Mouse (Mus musculus) forebrain, postnatal 0 days (tissue): ENCODE data around the gene Gm9964. TPM values are rescaled to one million over a fixed set of nuclear protein-coding genes. Genes with fewer than 3 reads are reported as not detected.
"Not testable (repeated sequence)": the region's sequence is repeated elsewhere in the genome, so short reads cannot be mapped to it uniquely, and the experiment has no call there.

ENCODE experiments used
- ATAC-seq: fragments of 200-750 bp; cut with Nextera tagmentation; 2 replicates; pipeline ENCODE4 v1.8.0; 2017; ENCODE audit warnings: mild to moderate bottlenecking, moderate library complexity
- DNase-seq: peaks from one replicate; pipeline ENCODE4 v3.0.0-alpha.2; 2015
- H3K27ac ChIP-seq: fragments of 300-500 bp; sonication (generic); 2 replicates; pipeline ENCODE4 v1.5.1; 2014; ENCODE audit warnings: low read depth, mild to moderate bottlenecking, antibody characterized with exemption, low read length, moderate library complexity, mixed read lengths
- H3K27me3 ChIP-seq: fragments of 300-500 bp; sonication (generic); 2 replicates; pipeline ENCODE4 v1.6.1; 2014; ENCODE audit warnings: mild to moderate bottlenecking, low read length, mixed read lengths; ENCODE audit not compliant: insufficient read depth
- H3K36me3 ChIP-seq: fragments of 300-500 bp; sonication (generic); 2 replicates; pipeline ENCODE4 v1.6.1; 2014; ENCODE audit warnings: mild to moderate bottlenecking, moderate library complexity; ENCODE audit not compliant: insufficient read depth
- H3K4me1 ChIP-seq: fragments of 300-500 bp; sonication (generic); 2 replicates; pipeline ENCODE4 v1.6.1; 2014; ENCODE audit warnings: antibody characterized with exemption; ENCODE audit not compliant: insufficient read depth
- H3K4me2 ChIP-seq: fragments of 300-500 bp; sonication (generic); 2 replicates; pipeline ENCODE4 v1.6.1; 2014; ENCODE audit warnings: low read depth, mild to moderate bottlenecking, moderate library complexity
- H3K4me3 ChIP-seq: fragments of 300-500 bp; sonication (generic); 2 replicates; pipeline ENCODE4 v1.5.1; 2014; ENCODE audit warnings: low read depth, low read length, mixed read lengths
- H3K9ac ChIP-seq: fragments of 300-500 bp; sonication (generic); 2 replicates; pipeline ENCODE4 v1.6.1; 2014; ENCODE audit warnings: mild to moderate bottlenecking
- H3K9me3 ChIP-seq: fragments of 300-500 bp; sonication (generic); 2 replicates; pipeline ENCODE4 v1.6.1; 2016; ENCODE audit warnings: low read length
- CTCF ChIP-seq: sonication (generic); IDR thresholded peaks from 2 replicates; pipeline ENCODE4 v1.5.1; 2016; ENCODE audit warnings: antibody characterized with exemption, control low read depth, low read depth
- WGBS: fragments of 180-500 bp; shearing (Covaris S2); extraction: QIAGEN DNeasy Blood & Tissue Kit; methylation state at CpG from one replicate; pipeline ENCODE4 v1.1.7; 2014; 5-methylcytosine and 5-hydroxymethylcytosine counted together
- polyA plus RNA-seq: library from polyadenylated mRNA; unstranded; fragments of >200 nt; fragmentation: Nextera tagmentation; extraction: Ambion mirVana; gene quantifications from 2 replicates; pipeline ENCODE4 v1.2.1, GENCODE M21; 2015
- total RNA-seq: library from RNA; depleted of rRNA; stranded (reverse); fragments of >200 nt; gene quantifications from 2 replicates; pipeline ENCODE4 v1.2.3, GENCODE M21; 2014

Gm9964 gene
- total and polyA plus RNA-seq, 2 experiments from 2014 or later, result not detected

DNA sequence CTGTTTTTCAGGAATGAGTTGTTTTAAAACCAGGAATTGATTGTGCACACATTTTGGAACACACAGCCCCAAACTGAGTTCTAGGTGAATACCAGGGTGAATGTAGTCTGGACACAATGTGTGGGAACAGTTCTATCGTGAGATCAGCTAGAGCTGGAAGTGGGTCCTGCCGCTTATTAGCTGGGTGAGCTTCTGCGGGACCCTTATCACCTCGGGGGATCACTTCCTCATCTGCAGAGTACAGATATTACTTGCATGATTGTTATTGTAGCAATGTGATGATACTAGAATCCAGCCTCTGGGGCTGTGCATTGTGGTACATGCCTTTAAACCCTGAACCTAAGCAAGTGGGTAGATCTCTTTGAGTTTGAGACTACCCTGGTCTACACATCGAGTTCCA is 13.8 kb upstream of the Gm9964 start:
- WGBS, result 87% methylated on average over 5 of the region's 5 CpGs
- H3K4me2 ChIP-seq, result no peak overlapping the region
- H3K36me3 ChIP-seq, result no peaks in the 10 kb centered on the region
- no peak for TF ChIP-seq CTCF
- H3K9me3 ChIP-seq, result no peaks in the 10 kb centered on the region
- ATAC-seq (no peak), DNase-seq (no peak)
- H3K27ac ChIP-seq, result no peak overlapping the region
- H3K9ac ChIP-seq, result no peak overlapping the region
- no peak overlapping the region for H3K4me3 ChIP-seq
- H3K4me1 ChIP-seq, result peaks cover 6% of the 10 kb centered on the region; the same call in 1 of the 2 replicates
- no peaks in the 10 kb centered on the region for H3K27me3 ChIP-seq

DNA sequence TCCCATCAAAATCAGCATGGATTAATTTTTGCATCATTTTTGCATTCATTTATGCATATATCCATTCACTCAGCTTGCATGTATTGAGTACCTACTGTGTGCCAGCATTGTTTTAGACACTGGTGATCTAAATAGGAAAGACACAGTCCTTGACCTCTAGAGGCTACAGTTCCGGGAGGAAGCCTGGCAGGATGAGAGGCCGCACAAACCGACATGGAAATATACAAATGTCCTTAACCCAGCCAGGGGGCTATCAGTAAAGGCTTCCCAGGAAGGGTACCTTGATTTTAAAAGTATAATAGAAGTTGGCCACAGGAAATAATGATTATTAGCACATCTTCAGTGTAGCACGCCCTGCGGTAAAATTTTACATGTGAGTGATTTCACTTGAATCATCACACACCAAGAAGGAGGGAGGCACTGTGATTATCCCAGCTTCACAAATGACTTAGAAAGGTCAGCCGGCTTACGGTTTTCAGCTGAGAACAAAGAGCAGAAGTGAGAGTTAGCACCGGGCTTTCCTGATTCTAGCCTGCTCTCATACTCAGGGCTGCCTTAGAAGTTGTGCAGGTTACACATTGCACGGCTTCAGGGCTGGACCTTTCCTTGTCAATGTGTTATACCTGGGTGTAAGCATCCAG is 11.0 kb upstream of the Gm9964 start:
- TF ChIP-seq CTCF, result no peak
- Histone ChIP-seq H3K27ac (peak overlapping the region; percentile 57; the same call in 1 of the 2 replicates), H3K9ac (no peak overlapping the region), H3K4me3 (no peak overlapping the region), H3K4me1 (peaks cover 6% of the 10 kb centered on the region; the same call in 1 of the 2 replicates), H3K36me3 (no peaks in the 10 kb centered on the region), H3K4me2 (no peak overlapping the region), H3K27me3 (no peaks in the 10 kb centered on the region), H3K9me3 (no peaks in the 10 kb centered on the region)
- 40% methylated on average over 9 of the region's 9 CpGs for WGBS
- ATAC-seq, result no peak
- no peak for DNase-seq

DNA sequence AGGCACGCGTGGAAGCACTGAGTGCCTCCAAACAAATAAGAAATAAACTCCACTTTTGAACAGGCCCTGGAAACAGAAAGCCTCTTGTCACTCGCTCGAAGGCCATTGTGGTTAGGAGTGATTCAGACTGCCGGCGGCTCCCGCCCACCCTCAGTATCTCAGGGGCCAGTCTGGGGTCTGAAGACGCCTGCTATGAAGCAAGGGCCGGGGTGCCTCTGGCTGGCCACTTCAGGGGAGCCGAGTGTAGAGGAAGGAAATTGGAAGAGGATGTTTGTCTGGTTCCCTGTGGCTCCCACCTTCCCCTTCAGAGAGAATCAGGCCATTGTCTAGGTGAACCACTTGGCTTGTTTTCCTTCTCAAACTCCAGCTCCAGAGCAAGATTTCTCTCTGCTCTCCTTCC is 10.3 kb upstream of the Gm9964 start:
- no peaks in the 10 kb centered on the region for H3K27me3 ChIP-seq
- no peak for ATAC-seq
- H3K4me3 ChIP-seq, result no peak overlapping the region
- no peaks in the 10 kb centered on the region for H3K36me3 ChIP-seq
- H3K9ac ChIP-seq, result no peak overlapping the region
- DNase-seq, result no peak
- TF ChIP-seq CTCF, result no peak
- 9% methylated on average over 10 of the region's 10 CpGs for WGBS
- H3K4me2 ChIP-seq, result no peak overlapping the region
- H3K9me3 ChIP-seq, result no peaks in the 10 kb centered on the region
- peak overlapping the region; percentile 57 for H3K27ac ChIP-seq
- peaks cover 6% of the 10 kb centered on the region; the same call in 1 of the 2 replicates for H3K4me1 ChIP-seq

DNA sequence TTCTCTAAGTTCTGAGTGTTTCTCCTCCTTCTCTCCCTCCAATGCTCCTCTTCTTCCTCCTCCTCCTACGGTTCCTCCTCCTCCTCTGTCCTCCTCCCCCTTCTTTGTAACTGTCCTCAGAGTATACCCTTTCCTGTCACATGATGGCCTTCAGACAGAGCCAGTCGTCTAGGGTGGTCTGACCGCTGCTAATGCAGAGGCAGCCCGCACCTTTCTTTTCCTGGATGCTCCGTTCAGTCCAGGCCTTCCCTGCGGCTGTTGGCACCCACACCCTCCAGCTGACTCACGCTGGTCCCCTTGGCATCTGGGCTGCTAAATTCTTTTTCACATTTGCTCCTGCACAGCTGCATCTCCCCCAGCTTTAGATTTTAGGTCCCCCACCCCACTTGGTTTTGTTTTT is 9.8 kb upstream of the Gm9964 start:
- Histone ChIP-seq H3K4me3 (no peak overlapping the region), H3K4me2 (no peak overlapping the region), H3K27ac (peak overlapping the region; percentile 57; the same call in 1 of the 2 replicates), H3K27me3 (no peaks in the 10 kb centered on the region), H3K36me3 (no peaks in the 10 kb centered on the region), H3K4me1 (peaks cover 6% of the 10 kb centered on the region; the same call in 1 of the 2 replicates), H3K9me3 (no peaks in the 10 kb centered on the region), H3K9ac (no peak overlapping the region)
- ATAC-seq, result no peak
- DNase-seq, result no peak
- TF ChIP-seq CTCF, result no peak
- 13% methylated on average over 7 of the region's 7 CpGs for WGBS

- H3K27me3 ChIP-seq, result no peaks in the 10 kb centered on the region
- no peaks in the 10 kb centered on the region for H3K36me3 ChIP-seq
- no peak for TF ChIP-seq CTCF
- ATAC-seq (no peak), DNase-seq (no peak)
- 88% methylated on average over 9 of the region's 9 CpGs for WGBS
- no peak overlapping the region for H3K9ac ChIP-seq
- peaks cover 6% of the 10 kb centered on the region; the same call in 1 of the 2 replicates for H3K4me1 ChIP-seq
- H3K4me3 ChIP-seq, result no peak overlapping the region
- H3K27ac ChIP-seq, result no peak overlapping the region
- no peaks in the 10 kb centered on the region for H3K9me3 ChIP-seq
- H3K4me2 ChIP-seq, result no peak overlapping the region
These were observed 9.1 kb upstream of the Gm9964 start for GRCm38 (mm10) chr11:79305697-79306340.

DNA sequence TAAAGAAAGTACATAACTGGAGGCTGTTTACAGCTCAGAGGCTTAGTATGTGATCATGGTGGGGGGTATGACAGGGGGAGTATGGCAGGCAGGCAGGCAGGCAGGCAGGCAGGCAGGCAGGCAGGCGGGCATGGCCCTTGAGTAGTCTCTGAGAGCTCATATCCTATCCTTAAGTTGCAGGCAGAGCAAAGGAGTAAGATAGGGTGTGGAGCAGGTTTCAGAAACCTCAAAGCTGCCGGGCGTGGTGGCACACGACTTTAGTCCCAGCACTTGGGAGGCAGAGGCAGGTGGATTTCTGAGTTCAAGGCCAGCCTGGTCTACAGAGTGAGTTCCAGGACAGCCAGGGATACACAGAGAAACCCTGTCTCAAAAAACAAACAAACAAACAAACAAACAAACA is 7.5 kb upstream of the Gm9964 start:
- not testable (repeated sequence) for H3K27ac ChIP-seq, H3K4me1 ChIP-seq, H3K4me2 ChIP-seq, ATAC-seq, DNase-seq, H3K9me3 ChIP-seq, H3K27me3 ChIP-seq, H3K36me3 ChIP-seq, H3K4me3 ChIP-seq, H3K9ac ChIP-seq
- WGBS, result 90% methylated on average over 4 of the region's 4 CpGs

DNA sequence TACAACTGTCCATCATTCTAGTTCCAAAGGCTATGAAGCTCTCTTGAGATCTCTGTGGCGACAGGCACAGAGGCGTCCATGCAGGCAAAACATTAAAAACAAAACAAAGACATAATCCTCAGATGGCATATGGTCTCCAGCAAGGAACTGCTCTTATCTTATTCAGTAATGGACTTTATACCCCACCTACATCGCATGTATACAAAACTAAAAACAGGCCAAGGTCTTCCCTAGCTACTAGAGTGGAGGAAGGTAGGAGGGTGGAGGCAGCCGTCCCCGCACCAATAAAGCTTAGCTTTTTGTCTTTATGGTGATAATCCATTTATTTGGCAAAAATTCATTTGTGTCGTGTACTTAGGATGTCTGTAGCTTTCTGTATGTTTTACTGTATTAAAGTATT is 6.4 kb upstream of the Gm9964 start:
- TF ChIP-seq CTCF, result no peak
- Histone ChIP-seq H3K9me3 (no peaks in the 10 kb centered on the region), H3K4me3 (no peak overlapping the region), H3K36me3 (no peaks in the 10 kb centered on the region), H3K27me3 (no peaks in the 10 kb centered on the region), H3K4me1 (peaks cover 6% of the 10 kb centered on the region; the same call in 1 of the 2 replicates), H3K9ac (no peak overlapping the region), H3K27ac (no peak overlapping the region), H3K4me2 (no peak overlapping the region)
- 74% methylated on average over 6 of the region's 6 CpGs for WGBS
- DNase-seq (no peak), ATAC-seq (no peak)
